Mouse (Mus musculus): ENCODE results near the gene Fcgr1. TPM values are rescaled to one million over a fixed set of nuclear protein-coding genes. Genes with fewer than 3 reads are reported as not detected.

Gene Fcgr1
- polyA plus RNA-seq, 1 experiment: 0.05 TPM

GRCm38 (mm10) chr3:96263558-96264403, 30.0 kb downstream of the Fcgr1 start:
- peak overlapping the region; percentile 85 for H3K4me2 ChIP-seq (ENCODE audit: low read depth)
- no peaks in the 10 kb centered on the region for H3K36me3 ChIP-seq (ENCODE audit: control insufficient read depth, insufficient read depth)

GRCm38 (mm10) chr3:96262979-96263550, 30.7 kb downstream of the Fcgr1 start, which contains the start of gene Hist2h4:
Hist2h4 (minus strand) TSS chr3:96263311.
- H3K27me3 ChIP-seq (ENCODE audit: control insufficient read depth, insufficient read depth, insufficient read length): no peaks in the 10 kb centered on the region
- H3K4me2 ChIP-seq (ENCODE audit: low read depth): peak within 1 kb of the TSS; percentile 87
- H3K36me3 ChIP-seq (ENCODE audit: control insufficient read depth, insufficient read depth): no peaks in the 10 kb centered on the region
- peak within 1 kb of the TSS; percentile 47 for H3K4me3 ChIP-seq
- no peaks in the 10 kb centered on the region for H3K79me2 ChIP-seq (ENCODE audit: control insufficient read depth, insufficient read depth)
- H3ac ChIP-seq (ENCODE audit: control insufficient read depth, insufficient read length): peak within 1 kb of the TSS; percentile 62
- TF ChIP-seq CEBPB (IDR thresholded peaks at IDR 0.05; ENCODE audit: insufficient read depth, poor library complexity, severe bottlenecking) (peak; percentile 96), TCF3 (IDR thresholded peaks at IDR 0.05; ENCODE audit: insufficient read length, low read depth) (no peak), POLR2A (IDR thresholded peaks at IDR 0.05; ENCODE audit: insufficient read length, low read depth) (peak; percentile 94), USF1 (IDR thresholded peaks at IDR 0.05; ENCODE audit: low read depth) (no peak), POLR2AphosphoS2 (IDR thresholded peaks at IDR 0.05; ENCODE audit: insufficient read length, low read depth) (peak; percentile 100), MYOD1 (IDR thresholded peaks at IDR 0.05; ENCODE audit: control insufficient read depth in 1 of 3, insufficient read length in 2 of 3, low read depth in 2 of 3) (peak in 2 of 3 experiments; percentile 32 to 38), MAX (IDR thresholded peaks at IDR 0.05; ENCODE audit: low read depth) (no peak), REST (IDR thresholded peaks at IDR 0.05; ENCODE audit: insufficient read depth, insufficient read length) (peak; percentile 26), E2F4 (IDR thresholded peaks at IDR 0.05; ENCODE audit: insufficient read depth) (peak; percentile 93), SRF (IDR thresholded peaks at IDR 0.05; ENCODE audit: control insufficient read depth, insufficient read length, low read depth) (peak; percentile 42), MYOG (IDR thresholded peaks at IDR 0.05; ENCODE audit: control insufficient read depth in 1 of 3, insufficient read depth in 1 of 3, insufficient read length in 2 of 3, low read depth in 2 of 3) (peak; percentile 19 to 43 (median 37)), TCF12 (IDR thresholded peaks at IDR 0.05; ENCODE audit: insufficient read depth, poor library complexity, severe bottlenecking) (no peak)

More at GRCm38 (mm10) chr3:96263558-96264403, 30.0 kb downstream of the Fcgr1 start:
- TF ChIP-seq POLR2A (IDR thresholded peaks at IDR 0.05; ENCODE audit: insufficient read length, low read depth): no peak
- TF ChIP-seq TCF3 (IDR thresholded peaks at IDR 0.05; ENCODE audit: insufficient read length, low read depth): no peak
- no peak for TF ChIP-seq POLR2AphosphoS2 (IDR thresholded peaks at IDR 0.05; ENCODE audit: insufficient read length, low read depth)
- no peak for TF ChIP-seq E2F4 (IDR thresholded peaks at IDR 0.05; ENCODE audit: insufficient read depth)
- no peak for TF ChIP-seq SRF (IDR thresholded peaks at IDR 0.05; ENCODE audit: control insufficient read depth, insufficient read length, low read depth)
- TF ChIP-seq MYOG (IDR thresholded peaks at IDR 0.05; ENCODE audit: control insufficient read depth in 1 of 3, insufficient read depth in 1 of 3, insufficient read length in 2 of 3, low read depth in 2 of 3): no peak
- no peak for TF ChIP-seq TCF12 (IDR thresholded peaks at IDR 0.05; ENCODE audit: insufficient read depth, poor library complexity, severe bottlenecking)
- TF ChIP-seq USF1 (IDR thresholded peaks at IDR 0.05; ENCODE audit: low read depth): no peak
- TF ChIP-seq MYOD1 (IDR thresholded peaks at IDR 0.05; ENCODE audit: control insufficient read depth in 1 of 3, insufficient read length in 2 of 3, low read depth in 2 of 3): no peak
- TF ChIP-seq CEBPB (IDR thresholded peaks at IDR 0.05; ENCODE audit: insufficient read depth, poor library complexity, severe bottlenecking): no peak
- no peak for TF ChIP-seq MAX (IDR thresholded peaks at IDR 0.05; ENCODE audit: low read depth)
- TF ChIP-seq REST (IDR thresholded peaks at IDR 0.05; ENCODE audit: insufficient read depth, insufficient read length): no peak
- H3K4me3 ChIP-seq: peak overlapping the region; percentile 47
- no peaks in the 10 kb centered on the region for H3K79me2 ChIP-seq (ENCODE audit: control insufficient read depth, insufficient read depth)
- H3ac ChIP-seq (ENCODE audit: control insufficient read depth, insufficient read length): peak overlapping the region; percentile 62
- no peaks in the 10 kb centered on the region for H3K27me3 ChIP-seq (ENCODE audit: control insufficient read depth, insufficient read depth, insufficient read length)

GRCm38 (mm10) chr3:96262216-96262875, 31.4 kb downstream of the Fcgr1 start:
- Histone ChIP-seq H3K4me2 (ENCODE audit: low read depth) (peak overlapping the region; percentile 87), H3K27me3 (ENCODE audit: control insufficient read depth, insufficient read depth, insufficient read length) (no peaks in the 10 kb centered on the region), H3K36me3 (ENCODE audit: control insufficient read depth, insufficient read depth) (no peaks in the 10 kb centered on the region), H3ac (ENCODE audit: control insufficient read depth, insufficient read length) (peak overlapping the region; percentile 62), H3K4me3 (peak overlapping the region; percentile 47), H3K79me2 (ENCODE audit: control insufficient read depth, insufficient read depth) (no peaks in the 10 kb centered on the region)
- TF ChIP-seq TCF12 (IDR thresholded peaks at IDR 0.05; ENCODE audit: insufficient read depth, poor library complexity, severe bottlenecking) (no peak), POLR2AphosphoS2 (IDR thresholded peaks at IDR 0.05; ENCODE audit: insufficient read length, low read depth) (peak; percentile 82), POLR2A (IDR thresholded peaks at IDR 0.05; ENCODE audit: insufficient read length, low read depth) (peak; percentile 65)

- Histone ChIP-seq H3ac (ENCODE audit: control insufficient read depth, insufficient read length) (no peak overlapping the region), H3K36me3 (ENCODE audit: control insufficient read depth, insufficient read depth) (no peaks in the 10 kb centered on the region), H3K4me2 (ENCODE audit: low read depth) (peak overlapping the region; percentile 87), H3K4me3 (peak overlapping the region; percentile 47), H3K27me3 (ENCODE audit: control insufficient read depth, insufficient read depth, insufficient read length) (no peaks in the 10 kb centered on the region), H3K79me2 (ENCODE audit: control insufficient read depth, insufficient read depth) (no peaks in the 10 kb centered on the region)
- no peak for TF ChIP-seq SRF (IDR thresholded peaks at IDR 0.05; ENCODE audit: control insufficient read depth, insufficient read length, low read depth)
- no peak for TF ChIP-seq MAX (IDR thresholded peaks at IDR 0.05; ENCODE audit: low read depth)
- no peak for TF ChIP-seq CEBPB (IDR thresholded peaks at IDR 0.05; ENCODE audit: insufficient read depth, poor library complexity, severe bottlenecking)
- no peak for TF ChIP-seq USF1 (IDR thresholded peaks at IDR 0.05; ENCODE audit: low read depth)
- TF ChIP-seq E2F4 (IDR thresholded peaks at IDR 0.05; ENCODE audit: insufficient read depth): no peak
These were observed 32.1 kb downstream of the Fcgr1 start for GRCm38 (mm10) chr3:96261623-96262022.
